Mouse (Mus musculus): ENCODE data around the gene Pmp22. TPM values are rescaled to one million over a fixed set of nuclear protein-coding genes. Genes with fewer than 3 reads are reported as not detected.

The Pmp22 gene
- total RNA-seq, 2 experiments from 2014 or later: not detected

DNA sequence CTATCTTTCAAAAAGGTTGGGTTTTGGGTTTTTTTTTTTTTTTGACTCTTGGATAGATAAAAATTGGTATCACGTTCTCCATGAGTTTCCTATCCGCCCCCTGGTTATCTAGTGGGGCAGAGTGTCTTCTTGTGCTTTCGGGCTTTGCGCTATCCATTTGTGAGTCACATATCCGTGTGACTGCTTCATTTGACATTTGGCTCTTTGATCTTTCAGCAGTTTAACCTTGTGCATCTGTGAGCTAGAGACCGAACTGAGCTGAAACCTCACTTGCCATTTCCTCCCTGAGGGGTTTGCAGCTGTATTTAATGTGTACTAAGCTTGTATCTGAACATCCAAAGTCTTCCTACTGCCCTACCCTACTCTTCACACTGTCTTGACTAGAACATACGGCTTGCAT is 17.8 kb downstream of the Pmp22 start:
- ATAC-seq (replicated peaks; ENCODE audit: low FRiP score, low TSS enrichment, poor library complexity, severe bottlenecking): no peak

GRCm38 (mm10) chr11:63148276-63148675 is 19.5 kb downstream of the Pmp22 start:
- no peak for ATAC-seq (replicated peaks; ENCODE audit: low FRiP score, low TSS enrichment, poor library complexity, severe bottlenecking)

DNA sequence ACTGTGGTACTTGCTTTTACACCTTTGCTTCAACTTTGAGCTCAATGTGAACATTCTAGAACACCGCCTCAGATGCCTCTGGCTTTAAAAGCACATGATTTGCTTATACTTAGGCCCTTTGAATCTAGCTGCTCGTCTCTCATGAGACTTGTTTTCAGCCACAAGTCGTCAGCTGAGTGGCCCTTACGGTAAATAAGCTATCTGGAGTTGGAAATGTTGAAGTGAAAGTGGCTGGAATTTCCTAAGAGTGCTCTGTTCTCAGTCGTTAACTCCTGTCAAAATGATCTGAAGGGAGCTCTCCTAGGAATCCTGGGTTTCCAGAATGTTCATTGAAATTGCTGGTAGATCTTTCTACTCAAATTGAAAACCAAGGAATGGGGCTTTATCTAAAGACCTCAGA is 23.1 kb downstream of the Pmp22 start:
- no peak for ATAC-seq (replicated peaks; ENCODE audit: low FRiP score, low TSS enrichment, poor library complexity, severe bottlenecking)

DNA sequence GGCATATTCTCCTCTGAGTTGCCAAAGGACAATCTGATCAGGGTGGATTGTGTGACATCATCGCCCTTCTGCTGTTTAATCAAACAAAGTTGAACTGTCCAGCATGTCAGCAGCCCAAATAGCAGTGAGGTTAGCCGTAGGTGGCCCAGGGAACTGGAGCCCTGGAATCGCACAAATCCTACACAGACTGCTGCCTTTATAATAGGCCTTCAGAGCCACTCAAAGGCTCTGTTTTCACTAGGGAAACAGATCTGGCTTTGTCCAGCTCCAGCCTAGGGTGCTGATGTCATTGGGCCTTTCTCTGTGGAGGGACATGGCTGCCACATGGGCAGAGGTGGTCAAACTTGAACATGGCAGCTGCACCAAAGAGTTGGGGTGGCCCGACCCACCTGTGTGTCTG is 28.3 kb downstream of the Pmp22 start:
- ATAC-seq (replicated peaks; ENCODE audit: low FRiP score, low TSS enrichment, poor library complexity, severe bottlenecking): no peak

- ATAC-seq (replicated peaks; ENCODE audit: low FRiP score, low TSS enrichment, poor library complexity, severe bottlenecking): no peak
Observed at GRCm38 (mm10) chr11:63160926-63161325, 32.1 kb downstream of the Pmp22 start.

DNA sequence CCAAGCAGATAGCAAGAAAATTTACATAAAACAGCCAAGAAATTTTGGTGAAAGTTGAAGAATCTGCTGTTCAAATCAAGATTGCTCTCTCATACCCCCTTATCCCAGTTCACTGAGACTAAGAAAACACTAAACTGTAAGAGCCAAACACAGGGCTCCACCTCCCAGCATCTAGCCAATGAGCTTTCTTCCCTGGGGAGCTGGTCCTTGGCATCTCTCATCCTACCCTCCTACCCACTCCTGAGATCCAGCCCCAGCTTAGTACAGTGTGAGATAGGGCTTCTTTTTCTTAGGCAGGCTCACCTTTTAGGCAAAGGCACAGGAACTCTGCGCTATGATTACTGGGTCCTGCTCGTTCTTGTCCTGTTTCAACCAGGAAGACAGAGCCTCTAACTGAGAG is 34.0 kb downstream of the Pmp22 start:
- no peak for ATAC-seq (replicated peaks; ENCODE audit: low FRiP score, low TSS enrichment, poor library complexity, severe bottlenecking)

DNA sequence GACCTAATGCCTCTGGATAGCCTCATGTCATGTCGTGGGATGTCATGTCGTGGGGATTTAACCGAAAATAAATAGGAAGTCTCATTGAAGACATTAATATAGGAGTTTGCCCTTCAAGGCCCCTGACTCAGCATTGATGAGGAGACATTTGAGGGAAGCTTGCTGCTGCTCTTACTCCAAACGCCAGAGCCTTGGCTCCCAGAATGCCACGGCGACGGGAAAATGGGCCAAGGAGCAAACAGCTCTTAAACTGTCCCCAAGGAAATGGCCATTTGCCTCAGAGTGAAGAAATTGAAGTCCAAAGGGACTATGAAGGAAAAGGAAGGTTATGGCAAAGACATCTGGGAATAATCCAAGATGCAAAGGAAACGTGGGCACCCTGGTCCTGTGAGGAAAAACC is 34.8 kb downstream of the Pmp22 start:
- no peak for ATAC-seq (replicated peaks; ENCODE audit: low FRiP score, low TSS enrichment, poor library complexity, severe bottlenecking)

GRCm38 (mm10) chr11:63163986-63164682 is 35.4 kb downstream of the Pmp22 start:
- ATAC-seq (replicated peaks; ENCODE audit: low FRiP score, low TSS enrichment, poor library complexity, severe bottlenecking): no peak

- peak; percentile 78; the same call in 1 of the 2 replicates for ATAC-seq (replicated peaks; ENCODE audit: low FRiP score, low TSS enrichment, poor library complexity, severe bottlenecking)
Observed at GRCm38 (mm10) chr11:63164756-63165484, 36.1 kb downstream of the Pmp22 start.

GRCm38 (mm10) chr11:63167826-63168225 is 39.0 kb downstream of the Pmp22 start:
- ATAC-seq (replicated peaks; ENCODE audit: low FRiP score, low TSS enrichment, poor library complexity, severe bottlenecking): no peak

GRCm38 (mm10) chr11:63168551-63169258 is 39.9 kb downstream of the Pmp22 start:
- no peak for ATAC-seq (replicated peaks; ENCODE audit: low FRiP score, low TSS enrichment, poor library complexity, severe bottlenecking)

DNA sequence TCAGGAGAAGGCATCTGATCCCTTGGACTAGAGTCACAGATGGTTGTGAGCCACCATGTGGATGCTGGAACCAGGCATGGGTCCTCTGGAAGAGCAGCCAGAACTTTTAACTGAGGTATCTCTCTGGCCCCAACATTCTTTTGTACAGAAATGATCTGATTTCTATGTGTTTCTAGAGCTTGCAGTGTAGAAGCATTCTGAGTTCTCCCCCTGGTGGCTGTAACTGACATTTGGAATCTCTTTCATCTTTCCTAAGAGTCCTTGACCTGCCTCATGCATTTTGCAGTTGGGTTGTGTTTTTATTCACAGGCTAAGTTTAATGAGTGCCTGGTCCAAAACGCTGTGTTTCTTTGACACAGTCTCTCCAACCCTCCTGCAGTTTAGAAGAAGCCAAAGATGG is 43.2 kb downstream of the Pmp22 start:
- ATAC-seq (replicated peaks; ENCODE audit: low FRiP score, low TSS enrichment, poor library complexity, severe bottlenecking): no peak

DNA sequence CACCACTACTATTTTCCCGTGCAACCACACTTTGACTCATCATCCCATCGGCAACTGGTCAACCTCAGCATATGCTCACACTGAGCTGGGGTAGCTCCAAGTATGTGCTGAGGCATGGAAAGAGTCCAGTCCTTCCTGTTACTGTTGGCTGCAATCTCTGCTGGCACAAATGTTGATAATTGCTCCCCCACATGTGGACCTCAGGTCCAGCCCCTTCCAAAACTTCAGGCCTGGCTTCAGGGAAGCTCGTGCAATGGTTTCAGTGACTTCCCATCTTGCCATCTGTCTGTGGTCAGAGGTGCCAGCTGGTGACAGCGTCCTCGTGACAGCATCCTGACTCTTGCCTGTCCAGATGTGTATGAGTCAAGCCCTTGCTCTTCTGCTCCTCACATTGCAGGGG is 44.8 kb downstream of the Pmp22 start:
- ATAC-seq (replicated peaks; ENCODE audit: low FRiP score, low TSS enrichment, poor library complexity, severe bottlenecking): no peak

DNA sequence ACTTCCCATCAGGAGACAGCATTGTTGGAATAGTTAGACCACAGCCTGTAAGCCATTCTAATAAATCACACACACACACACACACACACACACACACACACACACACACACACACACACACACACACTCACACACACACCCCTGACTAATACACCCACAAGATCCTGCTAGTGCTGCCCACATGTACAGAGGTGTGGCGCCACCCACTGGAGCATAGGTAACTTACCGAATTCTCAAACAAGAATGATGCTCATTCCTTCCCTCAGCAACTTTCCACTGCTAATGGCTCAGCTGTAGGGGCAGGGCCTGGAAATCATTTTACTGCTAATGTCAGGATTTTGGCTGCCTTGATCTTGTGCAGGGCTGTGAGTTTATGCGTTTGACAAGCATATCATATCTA is 46.5 kb downstream of the Pmp22 start:
- ATAC-seq (replicated peaks; ENCODE audit: low FRiP score, low TSS enrichment, poor library complexity, severe bottlenecking): no peak

- ATAC-seq (replicated peaks; ENCODE audit: low FRiP score, low TSS enrichment, poor library complexity, severe bottlenecking): no peak
Observed at GRCm38 (mm10) chr11:63176416-63176815, 47.6 kb downstream of the Pmp22 start.

GRCm38 (mm10) chr11:63180262-63181101 is 51.7 kb downstream of the Pmp22 start:
- no peak for ATAC-seq (replicated peaks; ENCODE audit: low FRiP score, low TSS enrichment, poor library complexity, severe bottlenecking)

GRCm38 (mm10) chr11:63188803-63189202 is 60.0 kb downstream of the Pmp22 start:
- ATAC-seq (replicated peaks; ENCODE audit: low FRiP score, low TSS enrichment, poor library complexity, severe bottlenecking): no peak

GRCm38 (mm10) chr11:63198070-63198469 is 69.3 kb downstream of the Pmp22 start:
- ATAC-seq (replicated peaks; ENCODE audit: low FRiP score, low TSS enrichment, poor library complexity, severe bottlenecking): no peak

DNA sequence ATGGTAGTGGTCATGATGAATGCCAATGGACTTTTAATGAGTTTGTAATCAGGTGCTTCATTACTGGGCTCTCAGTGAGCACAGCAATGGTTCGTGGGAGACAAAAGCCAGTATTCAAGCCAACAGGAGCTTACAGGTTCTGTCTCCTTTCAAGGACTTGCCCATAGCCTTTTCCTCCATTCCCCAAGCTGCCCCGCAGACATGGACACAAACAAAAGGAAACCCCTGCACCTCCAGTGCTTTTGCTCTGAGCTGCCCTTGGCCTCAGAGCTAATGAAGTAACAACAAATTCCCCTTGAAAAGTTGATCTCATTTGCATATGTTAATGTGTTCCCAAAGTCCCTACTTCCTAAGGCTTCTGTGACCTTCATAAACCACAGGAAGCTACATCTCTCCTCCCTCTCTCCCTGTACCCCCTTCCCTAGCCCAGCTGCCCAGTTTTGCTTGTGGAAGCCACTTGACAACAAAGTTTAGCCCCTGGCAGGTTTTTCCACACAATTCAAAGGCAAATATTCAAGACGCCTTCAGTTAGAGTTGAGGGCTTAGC is 73.3 kb downstream of the Pmp22 start:
- ATAC-seq (replicated peaks; ENCODE audit: low FRiP score, low TSS enrichment, poor library complexity, severe bottlenecking): no peak

Data from megakaryocyte-erythroid progenitor cell, adult 5-6 weeks (primary cell).